Mouse (Mus musculus) central nervous system, embryonic 14 days (tissue): ENCODE measurements around the gene Rbpms2. TPM values are rescaled to one million over a fixed set of nuclear protein-coding genes. Genes with fewer than 3 reads are reported as not detected.

Experiments used
- polyA plus RNA-seq: library from polyadenylated mRNA; depleted of rRNA; stranded (reverse); fragments of >200 nt; gene quantifications from 2 replicates; pipeline ENCODE4 v1.2.3, GENCODE M21; 2012; rRNA removed

Rbpms2 gene
- 5.9 and 9.1 TPM in 2 replicates for polyA plus RNA-seq

GRCm38 (mm10) chr9:65629025-65629766, at the start of gene Rbpms2:
TSS of gene Rbpms2 (plus strand) at chr9:65629648.

GRCm38 (mm10) chr9:65579781-65580371, 49.6 kb upstream of the Rbpms2 start, which contains the start of gene Plekho2:
TSS of gene Plekho2 (minus strand) at chr9:65580040.

GRCm38 (mm10) chr9:65586406-65587269, 42.8 kb upstream of the Rbpms2 start, which contains the start of gene Pif1:
TSS of gene Pif1 (plus strand) at chr9:65587160.

GRCm38 (mm10) chr9:65667701-65668100, 38.3 kb downstream of the Rbpms2 start, which contains the start of gene Oaz2:
TSS of gene Oaz2 (plus strand) at chr9:65668001.

Other genes starting within 250 kb of the Rbpms2 start
- gene Kbtbd13, start 238.0 kb upstream of the Rbpms2 start, polyA plus RNA-seq, result 0.42 and 0.75 TPM in 2 replicates
- 6.1 and 7.1 TPM in 2 replicates for gene Rasl12, start 231.1 kb upstream of the Rbpms2 start, polyA plus RNA-seq
- not detected in 2 replicates for gene Slc51b, start 206.7 kb upstream of the Rbpms2 start, polyA plus RNA-seq
- 25.3 and 27.0 TPM in 2 replicates for gene Mtfmt, start 193.9 kb upstream of the Rbpms2 start, polyA plus RNA-seq
- gene Spg21, start 168.7 kb upstream of the Rbpms2 start, polyA plus RNA-seq, result 54.4 and 58.0 TPM in 2 replicates
- gene Ankdd1a, start 109.5 kb upstream of the Rbpms2 start, polyA plus RNA-seq, result 1.4 and 1.9 TPM in 2 replicates
- 5.5 and 8.3 TPM in 2 replicates for gene Plekho2, start 49.6 kb upstream of the Rbpms2 start, polyA plus RNA-seq
- 9.0 and 11.4 TPM in 2 replicates for gene Pif1, start 42.5 kb upstream of the Rbpms2 start, polyA plus RNA-seq
- gene Oaz2, start 38.4 kb downstream of the Rbpms2 start, polyA plus RNA-seq, result 204 and 216 TPM in 2 replicates
- gene Zfp609, start 197.9 kb downstream of the Rbpms2 start, polyA plus RNA-seq, result 27.0 and 28.6 TPM in 2 replicates